Mouse (Mus musculus) regulatory T cell (primary cell): ENCODE measurements around the gene Vamp8.

Source experiments
- in situ Hi-C: fragments of 300-600 bp; cut with MboI, MseI; formaldehyde crosslinking; loops from one replicate; pipeline ENCODE4 v1.15.1; 2025; ENCODE audit warnings: high pct_unique_total_duplicates

Gene Vamp8

DNA sequence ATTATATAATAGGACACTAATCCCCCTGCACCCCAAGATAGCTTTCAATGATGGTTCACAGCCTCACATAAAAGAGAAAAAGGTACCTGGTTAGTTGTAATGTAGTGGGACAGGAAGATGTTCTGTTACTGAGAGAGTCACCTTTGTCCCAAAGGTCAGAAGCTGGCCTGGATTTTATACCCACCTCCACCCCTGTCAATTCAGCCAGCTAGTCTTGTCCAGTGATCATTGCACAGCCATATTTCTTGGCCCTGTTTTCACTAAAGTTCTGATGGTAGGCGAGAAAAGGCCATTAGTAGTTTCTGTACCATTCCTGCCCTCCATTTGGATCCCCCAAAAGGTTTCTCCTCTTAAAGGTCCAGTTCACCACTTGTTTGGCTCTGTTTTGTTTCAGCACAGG lies 36.5 kb downstream of the Vamp8 start:
- in situ Hi-C loops, result no loop called here

DNA sequence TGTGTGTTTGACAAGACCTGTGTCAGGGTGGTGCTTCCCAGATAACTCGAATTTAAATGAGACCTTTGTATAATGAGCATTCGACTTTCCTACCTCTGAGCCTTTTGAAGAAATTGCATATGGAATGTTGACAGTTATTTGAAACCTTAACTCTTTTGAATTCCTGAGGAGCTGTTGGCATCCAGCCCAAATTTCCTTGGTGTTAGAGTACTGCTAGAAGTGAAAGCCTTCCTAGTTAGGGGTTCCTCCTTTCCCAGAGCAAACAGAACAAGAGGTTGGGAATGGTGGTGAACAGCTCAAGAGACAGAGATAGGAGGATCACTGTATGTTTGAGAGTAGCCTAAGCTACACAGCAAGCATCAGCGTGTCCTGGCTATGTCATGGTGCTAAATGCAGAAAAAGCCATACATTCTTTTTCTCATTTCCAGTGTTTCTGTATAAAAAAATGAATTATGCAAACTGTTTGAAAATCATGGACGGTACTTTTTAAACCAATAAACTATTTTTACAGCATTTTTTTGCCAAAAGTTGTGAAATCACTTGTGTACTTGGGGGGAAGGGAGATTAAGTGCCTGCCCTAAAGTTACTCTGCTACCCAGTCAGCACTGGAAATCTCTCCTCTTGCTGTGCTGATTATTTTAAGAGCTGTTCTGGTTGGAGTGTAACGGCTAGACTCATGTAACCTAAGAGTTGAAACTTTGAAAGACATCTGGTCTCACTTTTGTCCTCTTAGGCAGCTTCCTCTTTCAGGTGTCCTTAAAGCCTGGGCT lies 37.7 kb downstream of the Vamp8 start:
- in situ Hi-C loops, result no loop called here

DNA sequence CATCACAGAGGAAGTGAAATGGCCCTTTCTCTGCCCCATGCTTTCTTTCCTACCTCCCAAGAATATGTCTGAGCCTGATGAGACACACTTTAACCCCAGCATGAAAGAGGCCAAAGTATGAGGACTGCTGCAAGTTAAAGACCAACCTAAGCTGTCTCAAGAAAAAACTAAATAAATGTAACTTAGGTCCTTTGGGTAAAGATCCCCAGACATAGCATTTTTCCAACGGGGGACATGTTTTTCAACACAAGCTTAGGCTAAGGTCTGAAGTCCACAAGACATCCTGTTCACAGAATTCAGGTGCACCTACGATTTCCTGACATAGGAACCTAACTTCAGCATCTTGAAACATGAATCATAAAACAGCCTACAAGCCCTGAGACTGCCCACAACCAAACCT lies 40.3 kb downstream of the Vamp8 start:
- in situ Hi-C loops, result no loop called here

DNA sequence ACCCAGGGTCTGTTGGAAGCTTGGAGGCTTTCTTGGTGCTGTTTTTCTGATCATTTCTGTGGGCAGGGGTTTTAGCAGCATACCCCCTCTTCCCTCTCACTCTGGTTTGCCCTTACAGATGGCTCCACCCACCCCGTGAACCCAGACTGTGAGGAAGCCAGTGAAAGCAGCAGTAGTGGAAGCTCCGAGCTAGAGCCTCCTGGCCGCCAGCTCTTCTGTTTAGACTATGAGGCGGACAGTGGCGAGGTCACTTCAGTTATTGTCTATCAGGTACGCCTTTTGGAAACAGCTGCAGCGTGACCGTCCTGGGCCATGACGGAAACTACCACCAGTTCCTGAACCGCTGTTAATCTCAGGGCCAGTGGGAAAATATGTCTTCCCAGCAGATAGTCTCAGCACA lies 42.1 kb downstream of the Vamp8 start:
- in situ Hi-C loops, result loop anchor here (5.0 kb wide), 1 partner anchor 34 kb away; the partner anchor contains the start of gene Vamp5

DNA sequence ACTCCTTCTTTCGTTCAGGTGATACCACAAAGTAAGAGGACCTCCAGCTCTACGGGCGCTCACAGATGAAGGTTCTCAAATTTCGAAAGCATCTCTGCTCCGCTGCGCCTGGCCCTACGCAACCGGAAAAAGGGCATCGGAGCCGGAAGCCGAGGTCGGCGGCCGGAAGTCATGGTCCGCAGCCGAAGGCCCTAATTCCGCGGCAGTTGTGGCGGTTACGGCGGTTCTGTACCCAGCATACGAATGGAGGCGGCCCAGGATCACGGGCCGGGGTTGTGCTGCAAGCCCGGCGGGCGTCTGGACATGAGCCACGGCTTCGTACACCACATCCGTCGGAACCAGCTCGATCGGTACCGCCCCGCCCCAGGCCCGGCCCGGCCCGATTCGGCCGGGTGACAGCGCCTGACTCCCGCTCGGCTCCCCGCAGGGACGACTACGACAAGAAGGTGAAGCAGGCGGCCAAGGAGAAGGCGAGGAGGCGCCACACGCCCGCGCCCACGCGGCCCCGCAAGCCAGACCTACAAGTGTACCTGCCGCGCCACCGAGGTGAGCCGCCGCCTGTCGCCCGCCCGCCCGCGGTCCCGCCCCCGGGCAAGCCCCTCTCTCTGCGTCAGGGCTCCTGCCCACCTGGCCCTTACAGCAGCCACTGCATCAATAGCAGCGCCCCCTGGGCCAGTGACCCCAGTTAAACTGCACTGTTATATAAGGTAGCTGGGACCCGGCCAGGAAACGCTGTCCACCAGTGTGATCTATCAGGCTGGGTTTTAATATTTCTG lies 43.1 kb downstream of the Vamp8 start, which contains the start of gene 0610030E20Rik:
Gene 0610030E20Rik (plus strand): TSS at position 152 of the 776 bp plus-strand sequence.
- in situ Hi-C loops, result loop anchor here (5.0 kb wide), 1 partner anchor 35 kb away; the partner anchor contains the start of gene Vamp5

DNA sequence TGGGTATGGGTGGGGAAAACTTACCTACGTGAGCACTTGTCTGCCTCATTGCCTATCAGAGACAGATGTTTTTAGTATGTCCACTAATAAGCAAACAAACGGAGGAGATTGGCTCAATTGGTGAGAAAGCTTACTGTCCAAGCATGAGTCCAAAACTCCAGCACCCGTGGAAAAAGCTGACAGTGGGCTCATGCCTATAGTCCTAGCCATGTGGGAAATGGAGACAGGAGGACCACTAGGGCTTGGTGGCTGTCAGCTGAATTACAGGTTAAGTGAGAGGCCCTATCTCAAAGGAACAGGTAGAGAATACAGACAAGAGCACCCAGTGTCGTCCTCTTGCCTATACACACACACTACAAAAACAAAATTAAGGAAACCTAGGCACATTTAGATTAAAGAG lies 44.2 kb downstream of the Vamp8 start:
- in situ Hi-C loops, result loop anchor here (5.0 kb wide), 1 partner anchor 36 kb away; the partner anchor contains the start of gene Vamp5

DNA sequence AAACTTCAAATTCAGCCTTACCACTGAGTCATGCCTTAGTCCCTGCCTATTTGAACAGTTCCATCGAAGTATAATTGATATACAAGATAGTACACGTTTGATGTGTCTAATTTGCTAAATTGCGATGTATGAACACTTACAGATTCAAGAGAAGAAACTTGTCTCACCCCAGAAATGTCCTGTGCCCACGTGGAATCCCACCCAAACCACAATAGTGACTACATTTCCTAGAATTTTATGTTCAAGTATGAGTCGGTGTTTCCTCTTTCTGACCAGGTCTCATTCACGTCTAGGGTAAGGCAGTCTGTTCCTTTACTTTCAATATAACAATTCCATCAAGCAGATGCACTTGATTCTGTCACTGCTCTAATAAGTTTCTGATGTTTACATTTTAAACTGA lies 44.9 kb downstream of the Vamp8 start:
- in situ Hi-C loops, result loop anchor here (5.0 kb wide), 1 partner anchor 37 kb away; the partner anchor contains the start of gene Vamp5

DNA sequence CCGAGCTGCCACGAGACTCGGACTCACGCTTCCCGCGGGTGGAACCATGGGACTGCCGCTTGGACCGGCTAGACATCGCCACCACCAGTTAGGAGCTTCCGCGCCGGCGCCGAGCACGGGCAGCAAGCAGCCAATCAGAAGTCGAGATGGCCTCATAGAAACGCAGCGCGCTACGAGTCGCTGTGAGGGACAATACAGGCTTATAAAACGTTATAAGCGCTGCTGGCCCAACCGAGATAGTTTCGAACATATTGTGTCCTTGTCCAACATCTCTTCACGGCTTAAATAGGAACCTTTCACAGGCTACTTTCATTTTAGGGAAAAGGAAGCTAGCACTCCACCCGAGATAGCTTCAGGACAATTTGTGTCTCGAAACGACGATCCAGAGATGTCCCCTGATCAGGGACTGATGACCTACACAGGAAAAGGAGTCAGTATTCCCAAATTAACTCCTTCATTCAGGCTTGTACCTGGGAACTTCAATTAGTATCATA lies 45.4 kb downstream of the Vamp8 start, which contains the start of gene Usp39:
Gene Usp39 (minus strand): TSS at position 111 of the 494 bp plus-strand sequence.
- in situ Hi-C loops, result loop anchor here (5.0 kb wide), 1 partner anchor 37 kb away; the partner anchor contains the start of gene Vamp5

DNA sequence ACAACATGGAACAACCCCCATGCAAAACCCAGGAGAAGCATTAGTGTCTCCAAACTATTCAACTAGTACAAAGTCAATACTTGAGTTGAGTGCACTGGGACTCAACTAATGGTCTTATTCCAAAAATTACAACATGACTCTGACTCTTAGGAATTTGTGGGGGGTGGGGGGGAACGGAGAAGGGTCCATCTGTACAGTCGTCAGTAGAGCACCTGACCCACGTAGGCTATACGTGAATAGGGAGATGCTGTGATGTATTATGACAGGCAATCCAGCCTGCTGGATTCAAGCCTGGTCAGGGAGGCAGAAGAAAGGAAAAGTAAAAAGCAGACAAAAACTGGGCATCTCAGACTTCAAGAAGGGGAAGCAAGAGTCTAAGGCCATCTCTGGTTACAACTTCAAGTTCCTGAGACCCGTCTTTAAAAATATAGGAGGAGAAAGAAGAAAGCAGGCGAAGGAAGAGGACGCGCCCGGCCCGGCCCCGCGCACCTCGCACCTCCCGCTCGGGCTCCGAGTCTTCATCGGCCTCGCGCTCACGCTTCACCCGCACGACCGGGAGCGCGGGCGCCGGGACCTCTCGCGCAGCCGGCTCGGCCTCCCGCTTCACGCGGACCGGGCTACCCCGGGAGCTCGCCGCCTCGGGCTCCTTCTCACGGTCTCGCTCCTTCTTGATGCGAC lies 46.0 kb downstream of the Vamp8 start:
- in situ Hi-C loops, result loop anchor here (5.0 kb wide), 1 partner anchor 38 kb away; the partner anchor contains the start of gene Vamp5

DNA sequence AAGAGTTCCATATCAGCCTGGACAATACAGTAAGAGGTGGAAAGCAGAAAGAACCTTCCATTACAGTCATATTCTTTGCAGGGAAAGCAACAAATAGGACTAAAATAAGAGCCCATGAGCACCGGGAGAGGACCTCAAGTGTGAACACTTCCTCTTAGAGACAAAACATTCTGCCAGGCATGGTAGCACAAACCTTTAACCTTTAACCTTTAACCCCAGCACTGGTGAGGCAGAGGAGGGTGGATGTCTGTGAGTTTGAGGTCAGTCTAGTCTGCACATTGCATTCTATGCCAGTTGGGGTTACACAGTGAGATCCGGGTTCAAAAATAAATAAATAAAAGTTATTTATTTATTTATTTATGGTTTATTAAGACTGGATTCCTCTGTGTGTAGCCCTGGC lies 50.0 kb downstream of the Vamp8 start:
- in situ Hi-C loops, result no loop called here
